Mouse (Mus musculus) thymus, adult 2 months (tissue): ENCODE measurements around the gene Cenpm.

Source experiments
- CTCF ChIP-seq: fragments of 200-500 bp; IDR thresholded peaks from 2 replicates; pipeline ENCODE4 v1.5.1; 2012; ENCODE audit warnings: mild to moderate bottlenecking, control low read depth, low read length, moderate library complexity, borderline replicate concordance; ENCODE audit not compliant: control insufficient read depth, poor library complexity, insufficient read depth; ENCODE audit errors: extremely low read depth
- POLR2A ChIP-seq: fragments of 200-500 bp; IDR thresholded peaks from 2 replicates; pipeline ENCODE4 v1.6.1; 2012; ENCODE audit warnings: mild to moderate bottlenecking, low read length, control low read depth, moderate library complexity; ENCODE audit not compliant: control insufficient read depth, poor library complexity, insufficient read depth; ENCODE audit errors: extremely low read depth

GRCm38 (mm10) chr15:82188481-82189240, 55.9 kb downstream of the Cenpm start:
- no peak for TF ChIP-seq CTCF
- no peak for TF ChIP-seq POLR2A
